Mouse (Mus musculus) heart, postnatal 0 days (tissue): ENCODE measurements at regions not wholly inside any gene's neighbourhood (a gene's known extent, or its start where the extent isn't known, plus 50 kb on each side); places are given as distances from the start of the nearest gene placed in this dataset.

Experiments
- CTCF ChIP-seq: IDR thresholded peaks from 2 replicates; pipeline ENCODE4 v1.5.1; 2016; ENCODE audit warnings: antibody characterized with exemption, control low read depth, low read depth
- EP300 ChIP-seq: IDR thresholded peaks from 2 replicates; pipeline ENCODE4 v1.6.1; 2016; ENCODE audit warnings: antibody characterized with exemption, low read depth

DNA sequence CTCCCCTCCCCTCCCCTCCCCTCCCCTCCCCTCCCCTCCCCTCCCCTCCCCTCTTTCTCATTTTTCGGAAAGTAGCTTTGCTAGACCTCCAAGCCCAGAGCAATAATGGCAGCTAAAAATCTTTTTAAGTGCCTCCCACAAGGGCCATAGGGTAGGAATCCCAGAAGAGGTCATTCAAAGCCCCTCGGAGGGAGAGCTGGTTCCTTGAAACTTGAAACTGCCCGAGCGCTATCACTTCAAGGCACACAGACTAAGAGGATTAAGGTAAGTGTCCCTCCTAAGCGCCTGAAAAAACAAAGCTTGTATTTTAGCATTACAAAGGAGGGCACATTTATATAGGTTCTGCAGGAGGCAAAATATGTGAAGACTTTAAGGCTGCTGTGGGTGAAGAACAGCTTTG is 141.2 kb upstream of the Irx5 start:
- no peak for TF ChIP-seq CTCF
- TF ChIP-seq EP300 = no peak
